Mouse (Mus musculus) frontal cortex, adult 2 months (tissue): Measurements from ENCODE around the gene Zmym1. TPM values are rescaled to one million over a fixed set of nuclear protein-coding genes. Genes with fewer than 3 reads are reported as not detected.
"Not testable (repeated sequence)": the region's sequence is repeated elsewhere in the genome, so short reads cannot be mapped to it uniquely, and the experiment has no call there.

Experiments used
- DNase-seq, 2 experiments: peaks; one replicate each; pipeline ENCODE4 v3.0.0; 2022; ENCODE audit warnings: low spot score in 1 of 2; ENCODE audit errors: extremely low spot score in 1 of 2
- polyA plus RNA-seq: library from polyadenylated mRNA; depleted of rRNA; stranded (reverse); fragments of >200 nt; gene quantifications from 2 replicates; pipeline ENCODE4 v1.2.3, GENCODE M21; 2012; rRNA removed

Zmym1 gene
- 7.0 and 8.0 TPM in 2 replicates for polyA plus RNA-seq

DNA sequence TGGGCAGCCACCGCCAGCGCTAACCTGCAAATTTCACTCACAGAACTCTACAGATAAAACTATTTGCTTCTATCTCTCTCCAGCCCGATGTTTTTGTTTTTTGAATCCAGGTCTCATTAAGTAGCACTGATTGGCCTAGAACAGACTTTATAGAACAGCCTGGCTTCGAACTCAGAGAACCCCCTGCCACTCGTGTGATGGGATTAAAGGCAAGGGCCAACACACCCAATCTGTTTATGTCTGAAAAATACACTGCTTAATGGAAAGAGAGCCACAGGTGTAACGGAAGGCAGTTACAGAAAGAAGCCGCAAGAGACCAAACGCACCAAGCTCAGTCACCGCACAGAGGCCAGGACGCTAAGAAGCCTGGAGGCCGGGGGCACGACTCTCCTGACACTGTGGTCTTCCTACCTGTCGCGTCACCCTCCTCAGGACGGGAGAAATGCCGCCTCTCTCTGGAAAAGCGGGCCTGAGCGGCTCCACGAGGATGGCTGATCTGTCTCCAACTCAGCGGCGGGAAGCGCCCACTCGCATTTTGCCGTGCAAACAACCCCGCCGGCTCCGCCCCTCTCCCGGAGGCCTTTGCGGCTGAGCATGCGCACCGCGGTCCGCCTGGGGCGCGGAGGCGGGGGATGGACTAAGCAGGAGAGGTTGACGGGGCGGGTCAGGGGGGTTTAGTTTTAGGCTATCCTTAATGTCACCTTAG, at the start of gene Zmym1:
Zmym1 (minus strand) TSS at position 568 of the 706 bp plus-strand sequence.
- peak; percentile 56 to 92 for DNase-seq

DNA sequence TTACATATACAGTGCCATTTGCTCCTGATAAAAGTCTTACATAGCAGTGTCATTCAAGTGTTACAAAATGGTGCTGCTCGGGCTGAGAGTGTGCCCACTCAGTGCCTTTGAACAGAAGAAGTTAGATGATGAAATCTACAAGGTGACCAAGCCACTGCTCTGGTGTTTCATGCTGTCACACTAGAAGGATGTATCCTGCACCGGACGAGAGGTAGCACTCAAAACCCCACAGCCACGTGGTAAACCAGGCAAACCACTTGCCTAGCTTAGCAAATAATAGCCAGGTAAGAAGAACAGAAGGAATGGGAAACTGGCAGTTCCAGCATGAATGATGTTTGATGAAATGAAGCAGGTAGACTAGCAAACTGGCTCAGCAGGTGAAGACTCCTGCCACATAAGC, 49.6 kb upstream of the Zmym1 start:
- DNase-seq, result no peak

DNA sequence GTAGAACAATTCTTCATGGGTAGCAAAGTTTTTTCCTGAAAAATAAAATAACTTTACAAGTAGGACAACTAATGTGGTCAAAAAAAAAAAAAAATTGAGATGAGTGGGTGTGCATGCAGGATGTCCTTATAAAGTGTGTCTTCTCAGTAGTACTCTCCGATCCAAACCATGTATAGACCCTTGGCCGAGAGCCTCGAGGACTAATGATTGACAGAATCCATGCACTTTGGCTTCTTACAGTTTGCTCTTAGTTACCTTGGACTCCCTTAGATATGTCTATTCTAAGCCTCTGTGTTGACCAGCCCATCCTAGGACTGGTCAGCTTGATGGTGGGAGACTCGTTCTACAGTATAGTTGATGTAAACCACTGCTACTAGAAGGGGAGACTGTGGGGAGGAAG, 46.6 kb upstream of the Zmym1 start:
- DNase-seq, result no peak

DNA sequence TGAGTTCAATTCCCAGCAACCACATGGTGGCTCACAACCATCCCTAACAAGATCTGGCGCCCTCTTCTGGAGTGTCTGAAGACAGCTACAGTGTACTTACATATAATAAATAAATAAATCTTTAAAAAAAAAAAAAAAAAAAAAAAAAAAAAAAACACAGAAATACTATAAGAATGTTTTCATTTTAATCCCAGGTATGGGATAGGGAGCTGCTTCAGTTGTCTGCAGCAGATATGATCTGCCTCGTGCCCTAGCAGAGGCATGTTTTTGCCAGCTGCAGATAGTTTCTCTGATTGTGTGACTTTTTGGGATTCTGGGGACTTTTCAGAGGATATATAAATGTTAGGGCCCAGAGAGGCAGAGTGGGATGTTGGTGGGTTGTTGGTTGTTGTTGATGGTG, 38.6 kb upstream of the Zmym1 start:
- DNase-seq, result not testable (repeated sequence)

DNA sequence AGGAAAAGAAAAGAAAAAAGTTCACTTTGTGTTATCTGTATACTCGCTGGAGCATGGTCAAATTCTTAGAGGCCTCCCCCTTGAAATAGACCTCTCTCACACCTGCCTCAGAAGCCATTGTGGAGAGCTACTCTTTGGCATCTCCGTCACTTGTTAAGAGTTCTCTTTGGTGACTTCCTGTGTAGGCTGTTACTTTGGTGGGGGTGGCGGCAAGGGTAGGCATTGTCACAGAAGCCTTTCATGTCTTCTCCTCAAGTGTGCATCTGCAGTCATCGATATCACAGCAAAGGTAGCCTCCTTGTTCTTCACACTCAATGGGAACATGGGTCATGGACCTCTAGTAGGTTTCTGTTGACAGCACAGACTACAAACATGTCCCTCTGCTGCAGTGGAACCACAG, 34.1 kb upstream of the Zmym1 start:
- no peak for DNase-seq

DNA sequence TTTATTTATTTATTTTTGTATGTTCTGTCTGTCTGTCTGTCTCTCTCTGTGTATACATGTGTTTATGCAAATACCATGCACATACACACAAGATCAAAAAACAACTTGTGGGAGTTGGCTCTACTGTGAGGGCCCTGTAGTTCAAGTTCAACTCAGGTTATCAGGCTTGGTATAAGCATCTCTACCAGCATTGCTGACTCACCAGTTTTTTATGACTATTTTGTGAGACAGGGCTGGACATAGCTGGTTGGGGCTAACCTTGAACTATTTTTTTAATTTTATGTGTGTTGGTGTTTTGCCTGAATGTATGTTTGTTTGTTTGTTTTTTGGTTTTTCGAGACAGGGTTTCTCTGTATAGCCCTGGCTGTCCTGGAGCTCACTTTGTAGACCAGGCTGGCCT, 30.2 kb upstream of the Zmym1 start:
- no peak for DNase-seq

DNA sequence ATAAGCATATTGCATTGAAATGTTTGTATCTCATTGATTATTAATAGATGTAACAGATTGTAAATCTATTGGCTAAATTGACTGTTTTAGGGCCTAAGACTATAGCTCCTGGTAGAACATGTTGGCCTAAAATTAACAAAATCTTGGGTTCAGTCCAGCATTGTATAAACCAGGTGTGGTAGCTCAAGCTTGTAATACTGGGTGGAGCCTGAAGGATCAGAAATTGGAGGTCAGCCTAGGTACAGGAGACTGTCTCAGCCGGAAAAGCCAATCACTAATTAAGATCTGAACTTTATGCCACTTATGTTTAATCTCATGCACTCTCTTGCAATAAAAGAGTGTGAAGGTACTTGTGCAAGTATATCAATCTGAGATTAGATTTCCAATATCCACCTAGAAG, 24.8 kb upstream of the Zmym1 start:
- no peak for DNase-seq

DNA sequence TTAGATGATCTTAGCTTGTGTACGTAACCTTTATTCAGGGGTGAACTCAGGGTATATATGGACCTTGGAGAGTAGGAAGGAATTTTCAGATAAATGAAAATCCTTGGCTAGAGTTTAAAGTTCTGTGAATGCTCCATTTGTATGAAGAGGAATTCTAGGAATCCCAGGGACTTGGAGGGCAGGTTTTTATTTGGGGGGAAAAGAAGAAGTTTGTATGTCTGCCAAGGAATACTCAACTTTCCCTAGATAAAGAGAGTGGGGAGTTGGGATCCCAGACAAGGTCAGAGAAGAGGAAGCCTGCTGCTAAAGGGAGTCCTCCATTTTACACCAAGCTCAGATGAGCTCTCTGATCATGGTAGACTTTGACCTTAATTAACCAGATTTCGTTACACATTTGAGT, 22.2 kb upstream of the Zmym1 start:
- DNase-seq, result no peak

DNA sequence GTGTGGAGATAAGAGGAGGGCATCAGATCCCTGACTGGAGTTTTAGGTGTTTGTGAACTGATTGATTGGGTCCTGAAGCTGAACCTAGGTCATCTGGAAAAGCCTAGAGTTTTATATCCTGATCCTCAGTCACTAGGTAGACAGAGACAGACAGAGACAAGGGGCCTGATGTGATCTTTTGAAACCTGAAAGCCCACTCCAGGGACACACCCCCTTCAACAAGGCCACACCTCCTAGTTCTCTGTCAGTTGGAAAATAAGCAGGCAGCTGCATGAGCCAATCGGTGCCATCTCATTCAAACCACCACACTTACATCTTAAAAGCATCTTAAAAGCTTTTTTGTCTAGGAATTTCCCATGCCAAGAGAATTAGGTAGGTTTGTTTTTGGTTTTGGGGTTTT, 19.9 kb upstream of the Zmym1 start:
- no peak for DNase-seq

DNA sequence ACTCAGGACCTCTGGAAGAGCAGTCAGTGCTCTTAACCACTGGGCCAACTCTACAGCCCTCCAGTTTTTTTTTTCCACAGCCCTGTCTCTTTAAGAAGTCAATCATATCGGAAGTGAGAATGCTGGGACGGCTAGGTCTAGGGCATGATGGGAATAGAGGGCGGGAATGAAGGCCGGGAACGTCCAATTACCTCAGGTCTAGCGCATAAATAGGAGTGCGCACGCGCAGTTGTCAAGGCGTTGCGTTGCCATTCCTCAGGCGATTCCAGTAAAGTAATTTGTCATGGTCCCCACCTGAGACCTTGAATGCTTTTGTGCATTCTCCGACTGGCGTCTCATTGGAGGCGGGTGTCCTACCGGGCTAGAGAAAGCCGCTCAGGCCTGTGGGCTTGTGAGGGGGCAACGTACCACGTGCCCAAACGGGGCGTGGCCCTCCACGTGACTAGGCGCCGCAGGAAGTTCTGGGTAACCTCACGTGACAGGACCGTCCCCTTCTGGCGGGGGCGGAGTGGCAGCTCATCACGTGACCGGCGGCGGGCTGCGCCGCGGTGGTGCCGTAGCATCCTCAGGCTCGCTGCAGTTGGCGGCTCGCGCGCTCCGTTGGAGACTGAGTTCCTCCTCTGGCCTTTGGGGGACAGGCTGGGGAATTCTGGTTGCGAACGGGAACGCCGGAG, 16.1 kb upstream of the Zmym1 start, which contains the start of gene Zmym6:
Zmym6 (plus strand) TSS at position 509 of the 674 bp plus-strand sequence.
- peak; percentile 94 to 96 for DNase-seq

DNA sequence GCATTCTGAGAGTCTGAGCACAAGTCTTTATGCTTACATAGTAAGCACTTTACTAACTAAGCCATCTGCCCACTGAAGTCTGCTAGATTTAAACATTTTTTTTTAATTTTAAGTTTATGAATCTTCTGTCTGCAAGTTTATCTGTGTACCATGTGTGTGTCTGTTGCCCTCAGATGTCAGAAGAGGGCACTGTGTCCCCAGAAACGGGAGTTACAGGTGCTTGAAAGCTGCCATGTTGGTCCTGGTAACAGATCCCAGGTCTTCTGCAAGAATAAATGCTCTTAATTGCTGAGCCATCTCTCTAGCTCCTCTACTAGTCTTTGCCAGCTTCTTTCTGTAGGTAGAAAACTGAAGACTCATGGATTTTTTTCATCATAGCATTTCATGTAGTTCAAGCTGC, 14.0 kb upstream of the Zmym1 start:
- no peak for DNase-seq

DNA sequence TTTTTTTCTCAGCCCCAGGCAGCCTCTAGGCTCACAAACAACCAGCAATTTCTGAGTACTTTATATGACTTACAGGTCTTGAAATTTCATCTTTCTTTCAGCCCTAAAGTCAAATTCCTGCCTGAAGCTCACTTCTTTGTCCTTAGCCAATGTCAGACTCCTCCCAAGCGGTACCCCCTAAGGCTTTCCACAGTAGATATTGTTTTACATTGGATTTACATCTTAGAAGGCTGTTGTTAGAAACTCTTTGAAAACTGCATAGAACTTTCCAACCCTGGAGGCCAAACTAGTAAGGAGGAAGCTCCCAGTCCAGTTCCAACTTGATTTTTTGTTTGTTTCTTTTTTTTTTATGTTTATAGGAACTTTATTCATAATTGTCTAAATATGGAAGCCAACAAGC, 3.1 kb upstream of the Zmym1 start:
- no peak for DNase-seq

DNA sequence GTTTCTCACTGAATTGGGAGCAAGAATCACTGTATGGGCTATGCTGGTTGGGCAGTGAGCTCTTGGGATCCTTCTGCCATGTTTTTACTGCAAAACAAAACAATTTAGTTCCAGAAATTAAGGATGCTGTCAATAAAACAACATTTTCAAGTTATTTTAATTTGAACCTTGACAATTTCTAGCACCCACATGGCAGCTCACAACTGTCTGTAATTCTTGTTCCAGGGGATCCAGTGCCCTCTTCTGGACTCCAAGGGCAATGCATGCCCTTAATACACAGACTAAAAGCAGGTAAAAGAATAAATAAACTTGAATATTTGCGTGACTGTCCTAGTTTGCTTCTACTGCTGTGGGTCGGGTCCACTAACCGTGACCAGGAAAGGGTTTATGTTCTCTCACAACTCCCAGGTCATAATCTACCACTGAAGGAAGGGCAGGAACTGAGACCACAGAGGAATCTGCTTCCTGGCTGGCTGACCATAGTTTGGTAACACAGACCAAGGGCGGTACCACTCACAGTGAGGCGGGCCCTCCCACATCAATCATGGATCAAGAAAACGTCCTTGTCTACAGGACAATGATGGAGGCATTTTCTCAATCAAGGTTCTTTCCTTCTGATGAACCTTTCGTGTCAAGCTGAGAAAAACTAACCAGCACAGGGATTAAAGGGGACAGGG, 6.3 kb downstream of the Zmym1 start:
- no peak for DNase-seq

DNA sequence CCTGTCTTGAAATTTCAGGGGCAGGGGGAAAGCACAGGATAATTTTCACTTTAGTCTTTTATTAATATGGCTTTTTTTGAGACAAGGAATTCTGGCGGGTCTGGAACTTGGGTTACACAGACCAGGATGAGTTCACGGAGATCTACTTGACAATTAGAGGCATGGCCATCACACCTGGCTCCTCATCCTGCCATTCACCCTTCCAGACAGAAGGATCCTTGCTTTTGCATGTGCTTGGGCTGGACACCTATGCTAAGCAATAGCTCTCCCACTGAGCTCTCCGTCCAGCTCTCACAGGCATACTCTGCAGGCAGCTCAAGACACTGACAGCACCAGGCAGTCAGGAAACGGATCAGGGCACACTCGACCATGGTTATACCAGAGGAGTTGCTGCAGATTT, 7.9 kb downstream of the Zmym1 start:
- no peak for DNase-seq

DNA sequence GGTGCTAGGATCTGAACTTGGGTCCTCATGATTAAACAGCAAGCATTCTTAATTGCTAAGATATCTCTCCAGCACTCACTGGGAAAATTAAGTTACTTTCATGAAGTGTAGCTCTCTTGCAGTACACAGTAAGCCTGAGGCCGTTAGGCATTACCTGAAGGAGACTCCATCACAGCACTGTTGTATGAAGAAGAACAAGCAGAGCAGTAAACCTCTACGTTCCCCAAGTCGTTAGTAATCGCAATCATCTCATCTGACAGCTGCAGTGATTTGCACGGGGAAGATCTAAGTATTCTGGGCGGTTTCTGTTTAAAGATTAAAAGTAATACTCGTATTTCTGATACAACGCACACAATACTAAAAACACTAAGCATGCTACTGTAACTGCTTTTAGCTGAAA, 9.8 kb downstream of the Zmym1 start:
- DNase-seq, result no peak

DNA sequence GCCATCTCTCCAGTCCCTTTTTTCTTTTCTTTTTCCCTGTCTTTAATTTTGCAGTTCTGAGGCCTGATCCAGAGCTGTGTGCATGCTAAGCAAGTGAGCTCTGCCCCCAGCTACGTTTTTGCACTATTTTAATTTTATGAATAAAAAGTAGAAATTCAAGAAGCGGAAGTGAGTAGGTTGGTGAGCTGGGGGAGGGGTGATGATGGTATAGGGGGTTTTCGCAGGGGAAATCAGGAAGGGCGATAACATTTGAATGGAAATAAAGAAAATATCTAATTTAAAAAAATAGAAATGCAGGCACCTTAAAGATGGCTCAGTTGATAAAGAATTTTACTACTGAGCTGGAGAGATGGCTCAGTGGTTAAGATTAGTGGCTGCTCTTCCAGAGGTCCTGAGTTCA, 17.4 kb downstream of the Zmym1 start:
- DNase-seq, result no peak

DNA sequence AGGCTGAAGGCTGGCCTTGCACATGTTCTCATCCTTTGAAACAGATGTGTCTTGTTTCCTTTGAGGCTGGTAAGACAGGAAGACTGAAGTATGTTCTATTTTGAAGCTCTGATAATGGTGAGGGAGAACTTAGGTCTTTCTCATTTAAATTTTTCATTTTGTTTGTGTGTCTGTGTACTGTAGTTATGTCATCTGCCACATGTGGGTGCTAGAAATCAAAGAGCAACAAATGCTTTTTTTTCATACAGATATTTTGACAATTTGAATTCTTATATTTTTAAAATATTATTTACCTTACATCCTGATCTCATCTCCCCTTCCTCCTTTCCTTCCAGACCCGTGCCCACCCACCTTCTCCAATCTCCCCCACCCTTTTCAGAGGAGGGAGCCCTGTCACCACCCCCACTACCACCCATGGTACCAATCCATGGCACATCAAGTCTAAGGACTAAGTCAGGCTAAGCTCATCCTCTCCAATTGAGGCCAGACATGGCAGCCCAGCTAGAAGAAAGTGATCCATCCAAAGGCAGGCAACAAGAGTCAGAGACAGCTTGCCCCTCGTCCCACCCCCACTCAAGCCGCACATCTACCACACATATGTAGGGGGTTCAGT, 21.0 kb downstream of the Zmym1 start:
- no peak for DNase-seq

DNA sequence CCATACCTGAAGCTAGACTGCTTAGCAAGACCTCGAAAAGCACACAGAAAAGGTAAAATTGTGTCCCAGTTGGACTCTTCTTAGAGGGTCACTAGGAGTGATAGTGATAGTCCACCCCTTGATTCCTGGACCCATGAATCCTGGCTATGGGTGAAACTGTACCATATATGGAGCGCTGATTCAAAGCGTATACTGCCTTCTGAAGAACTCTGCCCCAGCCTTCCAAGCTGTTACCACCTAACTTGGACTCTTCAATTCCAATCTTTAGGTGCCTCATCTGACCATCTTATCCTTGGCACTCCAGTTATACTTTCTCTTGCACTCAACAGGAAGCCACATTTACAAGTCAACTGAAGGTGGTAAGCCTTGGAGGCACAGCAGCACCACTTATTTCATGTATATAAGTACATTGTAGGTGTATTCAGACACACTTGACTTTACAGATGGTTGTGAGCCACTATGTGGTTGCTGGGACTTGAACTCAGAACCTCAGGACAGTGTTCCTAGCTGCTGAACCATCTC, 22.1 kb downstream of the Zmym1 start:
- no peak for DNase-seq

DNA sequence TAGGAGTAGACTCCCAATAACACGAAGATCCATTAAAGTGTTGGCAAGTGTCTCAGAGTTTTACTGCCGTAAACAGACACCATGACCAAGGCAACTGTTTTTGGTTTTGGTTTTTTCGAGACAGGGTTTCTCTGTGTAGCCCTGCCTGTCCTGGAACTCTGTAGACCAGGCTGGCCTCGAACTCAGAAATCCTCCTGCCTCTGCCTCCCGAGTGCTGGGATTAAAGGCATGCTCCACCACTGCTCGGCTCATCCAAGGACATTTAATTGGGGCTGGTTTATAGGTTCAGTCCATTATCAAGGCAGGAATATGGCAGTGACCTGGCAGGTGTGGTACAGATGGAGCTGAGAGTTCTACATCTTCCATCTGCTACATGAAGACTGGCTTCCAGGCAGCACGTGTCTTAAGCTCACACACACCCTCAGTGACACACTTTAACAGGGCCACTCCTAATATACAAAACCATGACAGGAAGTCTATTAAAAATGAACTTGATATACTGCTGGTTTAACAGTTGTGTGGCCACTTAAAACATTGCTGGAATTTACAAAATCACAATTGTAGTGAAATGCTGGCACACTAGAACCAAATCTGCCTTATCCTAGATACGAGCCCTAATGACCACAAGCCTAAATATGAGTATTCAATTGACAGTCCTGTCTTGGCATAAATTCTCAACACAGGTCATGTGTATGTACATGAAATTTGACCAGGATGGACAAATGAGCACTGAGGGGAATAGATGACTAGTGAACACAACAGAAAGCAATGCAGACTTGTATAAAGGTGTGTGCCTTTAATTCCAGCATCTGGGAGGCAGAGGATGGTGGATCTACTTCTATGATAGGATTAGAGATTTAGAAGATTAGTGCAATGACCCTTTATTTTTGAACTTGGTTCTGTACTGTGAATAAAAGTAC, 22.8 kb downstream of the Zmym1 start:
- no peak for DNase-seq

DNA sequence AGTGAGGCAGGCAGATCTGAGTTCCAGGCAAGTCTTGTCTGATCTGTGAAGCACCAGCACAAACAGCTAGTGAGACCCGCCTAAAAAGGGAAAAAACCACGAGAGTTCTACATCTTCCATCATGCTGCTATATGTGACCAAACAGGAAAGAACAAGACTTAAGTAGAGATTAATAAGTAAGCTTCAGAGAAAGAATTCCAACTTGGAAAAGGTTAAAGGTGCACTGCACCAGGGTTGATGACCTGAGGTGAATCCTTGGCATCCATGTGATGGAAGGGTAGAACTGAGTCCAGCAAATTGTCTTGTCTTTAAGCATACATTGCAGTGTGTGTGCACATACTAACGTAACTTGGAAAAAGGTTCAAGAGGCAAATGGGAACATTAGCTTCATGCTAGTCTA, 23.8 kb downstream of the Zmym1 start:
- DNase-seq, result no peak
